Mouse (Mus musculus) midbrain, embryonic 14.5 days (tissue): ENCODE results near the gene Kat6b. TPM values are rescaled to one million over a fixed set of nuclear protein-coding genes. Genes with fewer than 3 reads are reported as not detected.

ENCODE experiments used
- ATAC-seq: fragments of 200-750 bp; cut with Nextera tagmentation; 2 replicates; pipeline ENCODE4 v1.8.0; 2017; ENCODE audit warnings: moderate number of reproducible peaks, moderate library complexity; ENCODE audit not compliant: low FRiP score, low TSS enrichment
- DNase-seq: peaks from one replicate; pipeline ENCODE4 v3.0.0-alpha.2; 2015
- H3K27ac ChIP-seq: fragments of 300-500 bp; sonication (generic); replicated peaks from 2 replicates; pipeline ENCODE4 v1.5.1; 2014; ENCODE audit warnings: mild to moderate bottlenecking, low read depth, low read length, moderate library complexity
- H3K27me3 ChIP-seq: fragments of 300-500 bp; sonication (generic); 2 replicates; pipeline ENCODE4 v1.6.1; 2014; ENCODE audit warnings: low read length, control low read depth, mixed read lengths; ENCODE audit not compliant: control insufficient read depth, insufficient read depth
- H3K36me3 ChIP-seq: fragments of 300-500 bp; sonication (generic); 2 replicates; pipeline ENCODE4 v1.6.1; 2014; ENCODE audit warnings: low read length, control low read depth; ENCODE audit not compliant: control insufficient read depth, insufficient read depth
- H3K4me1 ChIP-seq: fragments of 300-500 bp; sonication (generic); 2 replicates; pipeline ENCODE4 v1.6.1; 2014; ENCODE audit warnings: mild to moderate bottlenecking, antibody characterized with exemption, low read length, control low read depth; ENCODE audit not compliant: control insufficient read depth, insufficient read depth
- H3K4me2 ChIP-seq: fragments of 300-500 bp; sonication (generic); 2 replicates; pipeline ENCODE4 v1.6.1; 2014; ENCODE audit warnings: mild to moderate bottlenecking, low read length, moderate library complexity
- H3K4me3 ChIP-seq: fragments of 300-500 bp; sonication (generic); replicated peaks from 2 replicates; pipeline ENCODE4 v1.5.1; 2014; ENCODE audit warnings: low read depth, low read length
- H3K9ac ChIP-seq: fragments of 300-500 bp; sonication (generic); replicated peaks from 2 replicates; pipeline ENCODE4 v1.6.1; 2014; ENCODE audit warnings: mild to moderate bottlenecking, low read length, moderate library complexity
- H3K9me3 ChIP-seq: fragments of 300-500 bp; sonication (generic); 2 replicates; pipeline ENCODE4 v1.6.1; 2016; ENCODE audit warnings: low read length, control low read depth, mixed read lengths; ENCODE audit not compliant: control insufficient read depth
- WGBS: fragments of 180-500 bp; shearing (Covaris S2); extraction: QIAGEN DNeasy Blood & Tissue Kit; methylation state at CpG from one replicate; pipeline ENCODE4 v1.1.7; 2014; 5-methylcytosine and 5-hydroxymethylcytosine counted together
- polyA plus RNA-seq: library from polyadenylated mRNA; unstranded; fragments of >200 nt; fragmentation: Nextera tagmentation; extraction: Ambion mirVana; gene quantifications from 2 replicates; pipeline ENCODE4 v1.2.1, GENCODE M21; 2014

Kat6b gene
- polyA plus RNA-seq, 1 experiment from 2014 or later = 29.4 TPM

- WGBS = 64% methylated on average over 4 of the region's 4 CpGs
- Histone ChIP-seq H3K27me3 (no peaks in the 10 kb centered on the region), H3K9me3 (no peaks in the 10 kb centered on the region), H3K4me2 (no peak overlapping the region), H3K4me3 (no peak overlapping the region), H3K36me3 (peaks cover 26% of the 10 kb centered on the region), H3K9ac (no peak overlapping the region), H3K27ac (no peak overlapping the region), H3K4me1 (no peaks in the 10 kb centered on the region)
- DNase-seq (no peak), ATAC-seq (no peak)
Observed at GRCm38 (mm10) chr14:21673100-21673499, 191.9 kb downstream of the Kat6b start.

- ATAC-seq (no peak), DNase-seq (peak; percentile 24)
- 79% methylated on average over 5 of the region's 5 CpGs for WGBS
- H3K4me3 ChIP-seq = no peak overlapping the region
- no peak overlapping the region for H3K9ac ChIP-seq
- H3K4me2 ChIP-seq = no peak overlapping the region
- H3K4me1 ChIP-seq = no peaks in the 10 kb centered on the region
- H3K27me3 ChIP-seq = no peaks in the 10 kb centered on the region
- no peaks in the 10 kb centered on the region for H3K9me3 ChIP-seq
- H3K36me3 ChIP-seq = peaks cover 13% of the 10 kb centered on the region
- no peak overlapping the region for H3K27ac ChIP-seq
Observed at GRCm38 (mm10) chr14:21674471-21674870, 193.2 kb downstream of the Kat6b start.

DNA sequence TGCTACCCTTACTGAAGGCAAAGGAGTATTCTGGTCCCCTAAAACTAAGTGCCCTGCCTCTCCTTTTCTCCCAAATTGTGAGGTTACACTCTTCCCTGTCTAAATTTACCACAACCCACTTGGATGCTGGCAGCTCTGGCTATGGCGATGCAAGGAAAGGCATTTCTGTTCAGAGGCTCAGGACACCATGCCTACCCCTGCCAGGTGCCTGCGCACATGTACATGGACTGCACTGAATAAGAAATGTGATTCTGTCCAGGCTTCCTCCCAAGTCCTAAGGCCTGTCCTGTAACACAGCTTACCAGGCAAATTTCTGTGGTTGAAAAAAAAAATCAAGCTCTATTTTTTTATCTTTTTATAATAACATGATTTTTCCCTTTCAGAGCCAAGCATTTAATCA, 195.0 kb downstream of the Kat6b start:
- Histone ChIP-seq H3K4me3 (no peak overlapping the region), H3K4me2 (no peak overlapping the region), H3K36me3 (no peaks in the 10 kb centered on the region), H3K27me3 (no peaks in the 10 kb centered on the region), H3K4me1 (0 out of 2 replicates have a peak, but pooled peaks cover 4% of the 10 kb centered on the region), H3K9me3 (no peaks in the 10 kb centered on the region), H3K9ac (no peak overlapping the region), H3K27ac (no peak overlapping the region)
- no peak for DNase-seq
- no peak for ATAC-seq
- WGBS = 91% methylated on average over 2 of the region's 2 CpGs

DNA sequence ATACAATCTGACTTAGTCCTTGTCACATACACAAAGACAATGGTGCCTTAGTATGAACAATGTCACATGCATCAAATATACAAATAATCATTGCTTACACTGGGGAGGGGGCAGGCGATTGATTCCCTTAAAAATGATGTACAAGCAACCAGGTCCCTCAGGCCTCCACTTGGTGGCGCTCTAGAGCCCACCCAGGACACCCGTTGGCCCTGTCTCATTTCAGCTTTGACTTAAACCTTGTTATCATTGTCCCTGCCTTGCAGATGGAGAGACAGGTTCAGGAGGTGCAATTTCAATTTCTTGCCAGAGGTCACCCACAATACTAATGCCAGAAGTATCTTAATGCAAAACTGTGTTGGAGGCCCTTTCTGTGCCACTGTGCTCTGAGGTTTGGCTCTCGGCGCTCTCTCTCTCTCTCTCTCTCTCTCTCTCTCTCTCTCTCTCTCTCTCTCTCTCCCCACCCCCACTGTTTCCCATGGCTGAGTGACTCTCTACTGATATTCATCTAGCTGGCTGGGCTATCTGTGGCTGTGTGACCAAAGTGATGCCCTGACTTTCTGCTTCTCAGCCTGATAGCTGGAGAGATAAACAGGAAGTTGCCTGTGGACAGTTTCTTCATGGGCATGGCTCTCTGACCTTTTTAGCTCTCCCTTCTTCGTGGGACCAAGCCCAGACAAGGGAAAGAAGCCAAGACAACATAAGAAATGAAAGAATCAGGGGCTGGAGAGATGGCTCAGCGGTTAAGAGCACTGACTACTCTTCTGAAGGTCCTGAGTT, 197.5 kb downstream of the Kat6b start:
- peak; percentile 68 for DNase-seq
- H3K36me3 ChIP-seq = no peaks in the 10 kb centered on the region

GRCm38 (mm10) chr14:21679631-21680201, 198.5 kb downstream of the Kat6b start:
- H3K27me3 ChIP-seq = no peaks in the 10 kb centered on the region
- no peak for ATAC-seq

More for the DNA sequence above, 197.5 kb downstream of the Kat6b start:
- no peaks in the 10 kb centered on the region for H3K27me3 ChIP-seq
- no peak overlapping the region for H3K4me2 ChIP-seq
- no peak for ATAC-seq
- H3K9me3 ChIP-seq = no peaks in the 10 kb centered on the region
- H3K4me1 ChIP-seq = peaks cover 11% of the 10 kb centered on the region
- H3K27ac ChIP-seq = no peak overlapping the region
- H3K9ac ChIP-seq = no peak overlapping the region
- H3K4me3 ChIP-seq = no peak overlapping the region
- WGBS = 44% methylated on average over 7 of the region's 7 CpGs

GRCm38 (mm10) chr14:21682681-21683129, 201.5 kb downstream of the Kat6b start:
- Histone ChIP-seq H3K4me2 (peak overlapping the region; percentile 44), H3K4me1 (peaks cover 16% of the 10 kb centered on the region), H3K9ac (no peak overlapping the region), H3K27me3 (0 out of 2 replicates have a peak, but pooled peaks cover 9% of the 10 kb centered on the region), H3K27ac (peak overlapping the region; percentile 52; the same call in 1 of the 2 replicates), H3K4me3 (peak overlapping the region; percentile 8; the same call in 1 of the 2 replicates), H3K36me3 (no peaks in the 10 kb centered on the region), H3K9me3 (no peaks in the 10 kb centered on the region)
- under 1% methylated on average over 9 of the region's 9 CpGs for WGBS
- ATAC-seq (peak; percentile 66; the same call in 1 of the 2 replicates), DNase-seq (peak; percentile 79)

More at GRCm38 (mm10) chr14:21679631-21680201, 198.5 kb downstream of the Kat6b start:
- H3K36me3 ChIP-seq = no peaks in the 10 kb centered on the region
- peak; percentile 63 for DNase-seq
- H3K4me3 ChIP-seq = no peak overlapping the region
- WGBS = 31% methylated on average over 8 of the region's 8 CpGs
- H3K9ac ChIP-seq = no peak overlapping the region
- H3K4me2 ChIP-seq = no peak overlapping the region
- peaks cover 11% of the 10 kb centered on the region for H3K4me1 ChIP-seq
- no peak overlapping the region for H3K27ac ChIP-seq
- H3K9me3 ChIP-seq = no peaks in the 10 kb centered on the region

- Histone ChIP-seq H3K27ac (no peak overlapping the region), H3K9me3 (no peaks in the 10 kb centered on the region), H3K36me3 (no peaks in the 10 kb centered on the region), H3K4me3 (no peak overlapping the region), H3K4me2 (no peak overlapping the region), H3K4me1 (peaks cover 16% of the 10 kb centered on the region), H3K27me3 (0 out of 2 replicates have a peak, but pooled peaks cover 10% of the 10 kb centered on the region), H3K9ac (no peak overlapping the region)
- no peak for DNase-seq
- ATAC-seq = no peak
- 71% methylated on average over 4 of the region's 4 CpGs for WGBS
Observed at GRCm38 (mm10) chr14:21683834-21684233, 202.6 kb downstream of the Kat6b start.

- Histone ChIP-seq H3K4me1 (peaks cover 12% of the 10 kb centered on the region), H3K9me3 (no peaks in the 10 kb centered on the region), H3K9ac (no peak overlapping the region), H3K4me3 (no peak overlapping the region), H3K27me3 (0 out of 2 replicates have a peak, but pooled peaks cover 10% of the 10 kb centered on the region), H3K4me2 (no peak overlapping the region), H3K27ac (no peak overlapping the region), H3K36me3 (no peaks in the 10 kb centered on the region)
- ATAC-seq (no peak), DNase-seq (no peak)
- 87% methylated on average over 10 of the region's 10 CpGs for WGBS
Observed at GRCm38 (mm10) chr14:21685411-21686146, 204.3 kb downstream of the Kat6b start.
